9 mouse cellular contexts compared by ENCODE assay signal in the genomic region with DNA sequence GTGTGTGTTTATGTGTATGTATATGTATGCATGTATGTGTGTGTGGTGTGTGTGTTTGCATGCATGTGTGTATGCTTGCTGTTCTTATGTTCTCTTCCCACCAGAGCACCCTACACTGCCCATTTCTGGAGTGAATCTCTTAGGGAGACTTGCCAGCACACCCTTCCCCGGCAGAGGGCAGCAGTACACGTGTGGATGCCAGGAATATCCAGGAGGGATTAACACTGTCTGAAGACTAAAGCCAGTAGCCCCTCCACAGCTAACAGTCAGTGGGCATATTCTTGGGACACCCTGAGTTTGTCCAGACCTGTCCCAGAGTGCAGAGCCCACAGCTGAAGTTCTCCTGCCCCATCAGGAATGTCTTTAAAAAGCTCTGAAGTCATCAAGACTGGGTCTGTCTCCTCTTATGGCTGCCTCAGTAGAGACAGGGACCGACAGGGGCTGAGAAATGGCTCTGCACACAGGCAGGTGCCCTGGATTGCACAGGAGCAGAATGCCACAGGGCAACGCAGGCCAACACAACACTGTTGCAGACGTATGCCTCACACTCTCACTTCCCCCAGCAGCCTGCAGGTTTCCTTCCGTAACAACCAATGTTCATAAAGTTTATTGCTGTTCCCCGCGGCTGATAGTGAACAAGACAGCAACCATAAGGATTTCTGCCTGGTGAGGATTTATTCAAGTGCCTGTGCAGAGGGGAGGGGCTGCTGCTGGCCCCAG. TPM values are rescaled to one million over a fixed set of nuclear protein-coding genes. Genes with fewer than 3 reads are reported as not detected.
A peak's percentile ranks its signal among the peaks of the same experiment; 100 is the strongest.
DNase-seq lines count a peak whose midpoint lies in the region; ATAC-seq lines count a peak whose summit lies in the region.
"Had no signal": no experiment of that assay in that cellular context is flagged by ENCODE, and none has a peak within 500 bp of the region (broad histone marks: within the 10 kb centered on the region; RNA-seq: fewer than 3 reads in every experiment).

No protein-coding gene starts in this region.

- no peak overlapping the region for H3K4me2 ChIP-seq in midbrain, embryonic 15.5 days

- intact Hi-C loops in left cerebral cortex, postnatal 25 days (cut with DNase I): loop anchor here (2.0 kb wide), 1 partner anchor 356 kb away; a partner anchor contains a TSS

- WGBS in midbrain, embryonic 15.5 days: 74% methylated on average over 8 of the region's 8 CpGs

- no peaks in the 10 kb centered on the region for H3K36me3 ChIP-seq in midbrain, embryonic 15.5 days (replicated peaks)
- H3K36me3 ChIP-seq: G1E had no signal

- H3K27me3 ChIP-seq in midbrain, embryonic 15.5 days (replicated peaks): no peaks in the 10 kb centered on the region

- peak; percentile 66 for DNase-seq in embryo, embryonic 10 days (ENCODE audit: low spot score)
- DNase-seq in embryo, embryonic 9.5 days (ENCODE audit: extremely low spot score): no peak
- peak; percentile 72 to 79 for DNase-seq in right cerebral cortex, postnatal 10 days (ENCODE audit: low spot score in 2 of 2)
- no peak for DNase-seq in right cerebral cortex, postnatal 25 days
- peak; percentile 49 to 70 for DNase-seq in left cerebral cortex, postnatal 25 days (ENCODE audit: low spot score in 2 of 2)

- no peak overlapping the region for H3K27ac ChIP-seq in midbrain, embryonic 15.5 days

- H3K9me3 ChIP-seq in midbrain, embryonic 15.5 days: no peaks in the 10 kb centered on the region
- H3K9me3 ChIP-seq: G1E had no signal

- peak; percentile 76; the same call in 1 of the 2 replicates for ATAC-seq in frontal cortex, adult (ENCODE audit: low TSS enrichment)
- 0 out of 2 replicates have a peak, but pooled peaks have one; percentile 27 for ATAC-seq in midbrain, embryonic 15.5 days (replicated peaks)
- ATAC-seq in erythroblast, adult 5-6 weeks (replicated peaks; ENCODE audit: low FRiP score, poor library complexity, severe bottlenecking): no peak

- H3K4me1 ChIP-seq in midbrain, embryonic 15.5 days: no peaks in the 10 kb centered on the region

- H3K4me3 ChIP-seq in midbrain, embryonic 15.5 days: no peak overlapping the region

- H3K9ac ChIP-seq in midbrain, embryonic 15.5 days: no peak overlapping the region

RNA-seq across cellular contexts. Expression of a gene that starts 2.4 kb away (rescaled TPM):
- total RNA-seq in left cerebral cortex, postnatal 25 days (2021): under 1 TPM; 0.32 to 0.44 TPM
- polyA plus RNA-seq in midbrain, embryonic 15.5 days (2015; fragmentation: Nextera tagmentation; extraction: Ambion mirVana): 0.21 and 0.40 TPM in 2 replicates
- not detected in 2 replicates for total RNA-seq in erythroblast, adult 5-6 weeks (2015; ENCODE audit: low replicate concordance)
- not detected in 2 replicates for total RNA-seq in erythroblast, adult 5-6 weeks (2017; ENCODE audit: low replicate concordance)
- polyA plus RNA-seq: G1E had no signal

RNA-seq across cellular contexts. Expression of a gene that starts 31.5 kb away (rescaled TPM):
- total RNA-seq in left cerebral cortex, postnatal 25 days (2021): 100 to 1,000 TPM; 215 to 241 TPM
- 365 and 372 TPM in 2 replicates for polyA plus RNA-seq in midbrain, embryonic 15.5 days (2015; fragmentation: Nextera tagmentation; extraction: Ambion mirVana)
- total RNA-seq in erythroblast, adult 5-6 weeks (2015; ENCODE audit: low replicate concordance): 37.1 and 39.7 TPM in 2 replicates
- total RNA-seq in erythroblast, adult 5-6 weeks (2017; ENCODE audit: low replicate concordance): 19.8 and 25.6 TPM in 2 replicates

RNA-seq across cellular contexts. Expression of a gene that starts 39.1 kb away (rescaled TPM):
- total RNA-seq in left cerebral cortex, postnatal 25 days (2021): 10 to 100 TPM; 39.9 to 44.1 TPM
- 26.1 and 26.7 TPM in 2 replicates for polyA plus RNA-seq in midbrain, embryonic 15.5 days (2015; fragmentation: Nextera tagmentation; extraction: Ambion mirVana)
- 2.7 and 5.4 TPM in 2 replicates for total RNA-seq in erythroblast, adult 5-6 weeks (2015; ENCODE audit: low replicate concordance)
- total RNA-seq in erythroblast, adult 5-6 weeks (2017; ENCODE audit: low replicate concordance): 12.9 and 13.5 TPM in 2 replicates

Comparison
In these comparisons a context has a peak if more than half of its experiments do, and no peak if none do; other contexts are left out.
1. DNase-seq: peak in embryo, embryonic 10 days (single experiment), right cerebral cortex, postnatal 10 days (2 of 2) and left cerebral cortex, postnatal 25 days (2 of 2); none in embryo, embryonic 9.5 days (single experiment) and right cerebral cortex, postnatal 25 days (single experiment).
2. RNA of a gene that starts 31.5 kb away (total RNA-seq): 215 to 241 TPM in left cerebral cortex, postnatal 25 days; 19.8 to 39.7 TPM in erythroblast, adult 5-6 weeks; every median in the first group is over 4 times any median in the second.